Mouse (Mus musculus): ENCODE measurements around the gene Gm11027.
"Not testable (repeated sequence)": the region's sequence is repeated elsewhere in the genome, so short reads cannot be mapped to it uniquely, and the experiment has no call there.

Gm11027 gene

DNA sequence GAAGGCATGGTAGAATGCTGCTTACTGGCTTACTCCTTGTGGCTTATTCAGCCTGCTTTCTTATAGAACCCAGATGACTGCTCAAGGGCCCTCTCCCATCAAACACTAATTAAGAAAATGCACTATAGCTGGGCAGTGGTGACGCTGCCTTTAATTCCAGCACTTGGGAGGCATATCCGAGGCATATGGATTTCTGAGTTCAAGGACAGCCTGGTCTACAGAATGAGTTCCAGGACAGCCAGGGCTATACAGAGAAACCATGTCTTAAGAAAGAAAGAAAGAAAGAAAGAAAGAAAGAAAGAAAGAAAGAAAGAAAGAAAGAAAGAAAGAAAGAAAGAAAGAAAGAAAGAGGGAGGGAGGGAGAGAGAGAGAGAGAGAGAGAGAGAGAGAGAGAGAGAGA, at the start of gene Gm11027:
TSS of gene Gm11027 (plus strand) at position 301 of the 400 bp plus-strand sequence.
- not testable (repeated sequence) for DNase-seq

DNA sequence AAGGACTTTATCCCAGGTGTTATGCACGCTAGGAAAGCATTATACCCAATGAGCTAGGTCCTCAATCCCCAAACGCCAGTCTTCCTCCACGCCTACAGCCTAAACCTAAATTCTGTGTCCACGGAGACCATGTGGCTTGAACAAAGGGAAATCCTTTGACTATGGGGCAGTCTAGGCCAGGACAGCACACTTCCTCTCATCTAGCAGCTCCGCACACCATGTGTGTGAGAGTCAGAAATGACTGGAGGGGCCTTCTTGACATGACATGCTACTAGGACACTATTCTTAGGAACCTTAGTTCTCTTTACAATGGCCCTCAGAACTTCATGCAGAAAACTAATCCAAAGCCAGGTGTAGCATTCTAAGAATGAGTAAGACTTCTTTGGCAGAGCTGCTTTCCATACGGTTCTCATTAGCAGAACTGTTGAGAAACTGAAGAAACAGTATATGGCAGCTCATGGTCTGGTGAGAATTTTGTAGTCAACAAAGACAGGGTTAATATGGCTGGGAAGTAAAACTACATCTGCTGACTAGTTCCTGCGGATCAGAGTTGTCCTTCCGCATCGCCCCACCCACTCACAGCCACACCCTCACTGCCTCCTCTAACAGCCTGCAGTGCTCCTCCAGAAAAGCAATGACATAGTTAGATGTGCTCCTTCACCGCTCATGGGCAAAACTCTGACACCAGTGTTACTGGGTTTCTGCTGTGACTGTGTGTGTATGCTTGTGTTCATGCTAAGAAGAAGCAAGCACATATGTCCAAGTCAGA, 48.7 kb upstream of the Gm11027 start:
- no peak for DNase-seq

DNA sequence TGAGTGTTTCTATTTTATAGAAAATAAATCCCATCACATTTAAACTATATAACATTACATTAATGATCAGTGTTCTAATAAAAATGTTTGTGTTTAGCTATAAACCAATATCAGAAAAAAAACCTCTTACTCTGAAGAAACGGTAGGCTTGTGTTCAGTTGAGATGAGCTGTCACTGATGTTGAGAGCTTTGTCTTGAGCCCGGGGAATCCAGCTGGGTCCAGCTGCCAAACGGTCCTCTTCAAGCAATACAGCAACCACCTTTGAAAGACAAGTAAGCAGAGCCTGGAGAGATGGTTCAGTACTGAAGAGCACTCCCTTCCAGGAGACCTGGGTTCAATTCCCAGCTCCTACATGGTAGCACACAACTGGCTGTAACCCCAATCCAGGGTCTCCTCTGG, 45.7 kb upstream of the Gm11027 start:
- peak; percentile 12 for DNase-seq

DNA sequence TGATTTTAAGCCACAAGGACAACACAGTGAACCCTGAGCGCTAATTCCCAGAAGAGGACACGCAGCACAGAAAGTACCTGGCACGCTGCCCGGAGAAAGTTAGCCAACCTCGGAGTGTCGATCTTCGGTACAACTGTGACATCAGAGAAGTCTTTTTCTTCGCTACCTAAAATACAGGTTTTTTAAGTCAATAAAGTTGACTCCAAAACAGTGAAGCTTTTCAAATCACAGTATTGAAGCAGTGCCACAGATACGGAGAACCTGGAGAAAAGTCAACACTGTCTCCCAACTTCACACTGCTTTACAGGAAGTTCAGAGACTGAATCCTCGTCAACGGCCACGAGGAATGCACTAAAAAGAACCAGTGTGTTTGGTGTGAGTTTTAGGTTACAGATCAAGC, 43.6 kb upstream of the Gm11027 start:
- peak; percentile 86 for DNase-seq

DNA sequence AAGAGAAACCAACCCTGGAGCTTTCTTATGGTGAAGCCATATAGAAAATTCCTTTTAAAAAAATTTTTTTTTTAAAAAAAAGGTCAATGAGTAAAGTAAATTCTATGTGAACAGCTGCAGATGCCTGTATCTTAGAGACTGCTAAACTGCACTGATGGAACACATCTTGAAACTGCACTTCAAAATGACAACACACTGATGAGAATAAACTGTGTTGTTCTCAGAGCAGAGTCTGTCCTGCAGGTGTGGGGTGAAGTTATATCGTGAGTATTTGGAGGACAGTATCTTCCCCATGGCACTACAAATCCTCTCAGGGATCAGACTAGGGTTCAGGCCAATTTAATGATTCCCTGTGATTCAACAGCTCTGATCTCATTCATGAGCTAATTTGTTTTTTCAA, 43.1 kb upstream of the Gm11027 start:
- DNase-seq, result no peak

DNA sequence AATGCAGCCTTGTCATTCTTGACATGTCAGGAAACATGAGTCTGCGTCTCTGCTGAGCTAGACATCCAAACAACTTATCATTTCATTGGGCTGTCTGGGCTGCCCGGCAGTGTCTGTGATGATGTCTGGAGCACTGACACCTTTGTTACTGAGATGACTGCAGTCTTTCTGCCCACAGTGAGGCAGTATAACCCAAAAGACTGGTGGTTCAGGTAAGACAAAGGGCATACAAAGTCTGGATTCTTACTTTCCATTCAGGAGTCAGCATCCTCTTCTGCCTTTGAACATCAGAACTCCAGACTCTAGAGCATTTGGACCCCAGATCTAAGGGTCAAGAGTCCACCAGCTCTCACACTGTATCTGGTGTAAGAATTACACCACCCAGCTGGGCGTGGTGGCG, 39.8 kb upstream of the Gm11027 start:
- no peak for DNase-seq

DNA sequence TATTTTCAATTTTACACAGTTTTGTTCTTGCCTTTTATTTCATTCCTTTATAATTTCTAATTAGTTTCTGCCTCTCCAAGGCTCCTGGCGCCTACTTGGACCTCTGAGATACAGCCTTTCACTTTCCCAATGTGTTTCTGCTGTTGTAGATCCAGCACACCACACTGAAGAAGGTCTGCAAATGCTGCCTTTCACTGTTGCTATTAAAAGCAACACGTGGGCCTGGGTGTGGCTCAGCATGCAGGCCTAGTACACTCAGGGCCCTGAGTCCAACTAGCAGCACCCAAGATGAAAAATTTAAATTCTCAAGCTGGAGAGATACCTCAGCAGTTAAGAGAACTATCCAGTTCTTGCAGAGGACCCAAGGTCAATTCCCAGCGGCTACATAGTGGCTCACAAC, 38.5 kb upstream of the Gm11027 start:
- no peak for DNase-seq

DNA sequence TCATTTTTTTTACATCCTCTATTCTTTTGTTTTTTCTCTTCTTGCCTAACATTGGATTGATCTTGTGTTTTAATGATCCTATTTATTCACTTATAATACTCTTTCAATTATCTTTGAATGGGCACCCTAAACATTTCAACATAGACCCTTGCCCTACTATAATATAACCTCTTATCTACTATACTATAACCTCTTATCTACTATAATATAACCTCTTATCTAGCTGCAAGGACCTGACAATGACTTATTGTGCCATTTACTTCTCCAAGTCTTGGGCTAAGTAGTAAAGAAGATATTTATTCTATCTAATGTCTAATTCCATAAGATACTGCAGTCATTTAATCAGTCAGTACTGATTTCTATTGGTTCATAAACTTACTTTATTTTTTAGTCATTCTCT, 36.8 kb upstream of the Gm11027 start:
- no peak for DNase-seq

DNA sequence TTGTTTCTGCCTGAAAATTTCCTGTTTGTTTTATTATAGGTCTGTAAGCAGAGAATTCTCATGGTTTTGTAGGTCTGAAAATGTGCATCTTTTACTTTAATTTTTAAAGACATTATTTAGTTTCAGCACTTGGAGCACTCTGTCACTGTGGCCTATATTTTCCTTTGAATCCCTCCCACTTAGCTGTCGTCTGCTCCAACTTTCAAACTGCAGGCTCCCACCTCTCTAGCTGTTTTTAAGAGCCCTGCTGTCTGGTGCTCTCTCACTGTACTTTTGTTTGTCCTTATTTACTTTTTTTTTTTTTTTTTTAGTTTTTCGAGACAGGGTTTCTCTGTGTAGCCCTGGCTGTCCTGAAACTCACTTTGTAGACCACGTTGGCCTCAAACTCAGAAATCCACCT, 36.4 kb upstream of the Gm11027 start:
- no peak for DNase-seq

DNA sequence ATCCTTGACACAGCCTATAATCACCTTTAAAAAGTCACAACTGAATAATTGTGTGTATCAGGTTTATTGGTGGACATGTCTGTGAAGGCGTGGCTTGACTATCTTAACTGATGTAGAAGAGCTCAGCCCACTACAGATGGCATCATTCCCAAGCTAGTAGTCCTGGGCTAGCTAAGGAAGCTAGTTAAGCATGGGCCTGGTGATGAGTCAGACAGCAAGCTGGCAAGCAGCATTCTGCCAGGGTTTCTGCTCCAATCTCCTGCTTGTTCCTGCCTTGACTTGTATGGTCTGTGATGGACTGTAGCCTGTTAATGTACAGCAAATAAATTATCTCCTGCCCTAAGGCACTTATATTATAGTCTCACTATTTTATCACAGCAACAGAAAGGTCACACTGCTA, 30.6 kb upstream of the Gm11027 start:
- no peak for DNase-seq

DNA sequence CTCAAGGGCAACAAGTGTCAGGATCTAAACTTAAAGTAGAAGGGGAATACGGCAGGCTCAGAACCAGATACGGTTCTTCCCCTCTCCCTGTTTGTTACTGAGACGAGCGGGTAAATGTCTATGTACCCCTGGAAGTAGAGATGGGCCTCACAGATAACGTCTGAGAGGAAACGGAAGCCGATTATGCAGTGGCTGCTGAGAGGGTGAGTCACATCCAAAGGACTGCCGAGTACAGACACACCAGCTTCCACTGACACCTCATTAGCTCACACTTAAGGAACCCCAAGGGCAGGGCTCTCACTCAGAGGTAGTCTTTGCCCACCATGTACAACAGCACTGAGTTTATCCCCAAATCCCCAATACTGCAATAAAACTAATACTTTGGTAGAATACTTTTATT, 20.5 kb upstream of the Gm11027 start:
- DNase-seq, result no peak

DNA sequence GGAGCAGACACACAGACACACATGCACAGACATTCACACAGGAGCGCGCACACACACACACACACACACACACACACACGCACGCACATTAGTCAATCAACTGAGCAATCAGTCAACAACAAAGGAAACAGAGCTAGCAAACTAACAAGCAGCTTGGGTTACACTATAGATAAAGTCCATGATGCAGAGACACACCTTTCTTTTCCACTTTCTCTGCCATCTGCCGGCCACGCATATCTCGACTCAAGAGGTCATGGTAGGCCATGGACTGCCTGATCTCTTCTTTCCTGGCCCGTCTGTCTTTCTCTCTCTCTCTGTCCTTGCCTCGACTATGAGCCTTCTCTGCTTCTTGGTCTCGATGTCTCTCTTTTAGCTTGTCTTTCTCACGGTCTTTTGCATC, 19.6 kb upstream of the Gm11027 start:
- DNase-seq, result no peak

DNA sequence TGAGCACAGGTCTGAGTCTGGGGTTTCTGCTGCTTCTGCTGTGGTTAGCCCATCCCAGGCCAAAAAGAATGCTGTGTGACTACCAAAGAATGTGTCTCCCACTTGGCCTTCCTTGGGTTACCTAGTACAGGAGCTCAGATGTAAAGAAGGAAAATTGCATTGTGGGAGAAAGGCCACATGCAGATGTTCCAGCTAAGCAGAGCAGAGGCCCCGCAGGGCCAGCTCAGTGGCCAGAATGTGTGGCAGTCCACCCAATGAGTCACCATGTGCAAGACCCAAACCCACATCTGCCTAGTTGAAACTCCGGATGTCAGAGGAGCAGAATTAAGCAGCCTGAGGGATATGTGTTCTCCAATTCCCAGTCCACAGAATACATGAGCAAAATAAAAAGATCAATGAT, 16.9 kb upstream of the Gm11027 start:
- DNase-seq, result no peak

DNA sequence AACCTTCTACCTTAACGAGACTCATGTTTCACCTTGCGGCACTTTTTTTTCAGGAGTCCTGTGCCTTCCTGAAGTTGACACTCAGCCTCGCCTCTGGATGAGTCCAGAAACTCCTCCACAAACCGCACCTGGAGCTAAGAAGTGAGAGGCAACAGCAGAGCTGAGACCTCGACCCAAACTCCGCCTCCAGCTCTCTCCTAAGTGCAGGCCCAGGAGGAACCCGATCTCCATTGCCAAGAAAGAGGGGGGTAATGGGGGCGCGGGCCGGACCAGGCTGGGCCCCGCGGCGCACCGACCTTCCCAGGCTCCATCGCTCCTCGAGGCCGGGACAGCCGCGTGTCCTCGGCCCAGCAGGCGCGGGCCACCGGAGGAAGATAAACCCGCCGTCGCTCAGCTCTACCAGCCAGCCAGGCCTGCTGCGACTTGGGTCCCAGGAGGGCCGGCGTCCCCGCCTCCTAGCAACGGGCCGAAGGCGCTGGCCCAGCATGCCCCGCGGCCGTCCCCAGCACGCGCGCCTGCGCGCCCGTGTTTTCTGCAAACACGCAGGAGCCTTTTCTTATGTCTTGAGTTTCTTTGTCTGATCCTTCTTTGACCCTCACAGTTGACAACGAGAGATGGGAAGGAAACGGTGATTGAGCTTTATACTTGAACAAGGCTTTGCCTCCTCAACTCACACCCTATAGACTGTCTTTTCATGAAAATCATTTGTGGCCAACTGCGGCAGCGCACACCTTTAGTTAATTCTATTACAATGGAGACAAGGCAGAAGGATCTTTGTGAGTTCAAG, 12.4 kb upstream of the Gm11027 start, which contains the start of gene Wdr60:
TSS of gene Wdr60 (minus strand) at position 468 of the 787 bp plus-strand sequence.
- DNase-seq, result peak; percentile 92

DNA sequence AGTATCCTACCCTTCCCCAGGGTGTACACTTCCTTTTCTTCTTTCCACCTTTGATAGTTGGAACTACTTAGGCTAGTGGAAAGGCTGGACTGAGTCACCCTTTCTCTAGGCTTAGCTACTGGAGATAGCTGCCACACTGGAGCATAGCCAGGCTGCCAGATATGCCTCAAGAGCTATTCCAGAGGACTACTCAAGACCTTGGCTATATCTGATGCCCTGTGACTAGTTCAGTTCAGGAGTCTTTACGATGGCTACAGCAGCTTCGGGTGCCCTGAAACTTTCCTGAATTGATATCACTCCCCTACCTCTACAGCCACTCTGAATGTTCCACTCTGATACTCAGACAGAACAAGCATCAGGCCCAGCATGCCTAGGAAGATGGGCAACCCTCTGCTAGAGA, 10.4 kb upstream of the Gm11027 start:
- no peak for DNase-seq

DNA sequence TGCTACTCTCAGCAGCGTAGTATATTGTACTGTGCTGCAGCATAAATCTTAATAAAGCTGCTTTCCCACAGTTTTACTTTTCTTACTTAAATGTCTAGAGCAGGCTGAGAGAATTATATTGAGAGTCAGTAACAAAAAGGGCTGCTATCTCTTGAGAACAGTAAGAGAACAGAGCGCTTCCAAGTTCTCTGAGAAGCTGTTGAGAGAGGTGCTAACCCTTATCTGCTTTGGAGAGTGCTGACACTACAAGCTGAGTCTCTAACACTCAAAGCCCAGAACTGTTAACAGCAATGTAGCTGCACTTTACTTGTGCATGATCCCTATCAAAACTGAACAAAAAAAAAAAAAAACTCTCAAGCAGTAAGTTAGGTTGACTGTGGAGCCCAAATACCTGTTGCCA, 9.9 kb upstream of the Gm11027 start:
- no peak for DNase-seq

DNA sequence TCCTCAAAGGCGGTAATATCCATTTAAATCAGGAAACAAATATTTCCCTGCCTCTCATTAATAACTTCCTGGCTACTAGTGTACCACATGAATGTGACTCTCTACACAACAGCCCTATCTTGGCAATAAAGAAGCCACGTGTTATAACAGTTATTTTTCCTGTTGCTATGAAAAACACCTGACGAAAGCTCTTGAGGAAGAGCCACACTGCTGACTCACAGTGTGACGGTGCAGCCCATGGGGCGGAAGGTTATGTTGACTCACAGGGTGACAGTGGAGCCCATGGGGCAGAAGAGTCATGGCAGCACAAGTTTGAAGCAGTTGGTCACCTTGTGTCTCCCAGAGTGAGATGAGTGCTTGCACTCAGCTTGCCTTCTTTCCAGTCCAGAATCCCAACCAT, 5.7 kb upstream of the Gm11027 start:
- no peak for DNase-seq

DNA sequence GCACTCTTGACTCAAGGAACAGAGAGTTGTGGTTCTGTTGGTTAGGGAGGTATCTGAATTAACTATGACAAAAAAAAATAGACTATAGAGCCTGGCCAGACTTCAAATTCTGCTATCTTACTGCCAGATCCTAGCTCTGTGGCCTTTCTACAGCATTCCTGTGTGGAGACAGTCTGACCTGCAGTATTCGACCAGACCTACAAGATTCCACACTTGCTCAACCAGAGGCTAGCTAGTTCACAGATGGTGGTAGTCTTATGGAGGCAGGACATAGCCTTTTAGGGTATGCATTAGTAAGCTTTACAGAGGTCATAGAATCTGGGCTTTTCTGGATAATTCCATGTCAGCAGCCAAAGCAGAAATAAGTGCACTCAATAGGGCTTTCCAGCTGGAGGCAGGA, 4.6 kb upstream of the Gm11027 start:
- DNase-seq, result no peak

DNA sequence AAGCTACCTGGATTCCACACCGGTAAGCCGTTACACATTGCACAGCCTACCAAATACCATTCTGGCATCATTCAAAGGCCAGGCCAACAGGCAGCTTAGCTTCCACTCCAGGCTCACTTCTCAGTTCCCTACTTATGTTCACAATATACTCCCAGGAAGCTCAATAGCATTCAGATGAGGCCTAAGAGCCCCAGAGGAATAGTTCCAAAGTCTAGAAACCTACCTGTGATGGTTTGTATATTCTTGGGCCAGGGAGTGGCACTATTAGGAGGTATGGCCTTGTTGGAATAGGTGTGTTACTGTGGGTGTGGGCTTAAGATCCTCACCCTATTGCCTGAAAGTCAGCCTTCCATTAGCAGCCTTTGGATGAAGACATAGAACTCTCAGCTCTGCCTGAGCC, 4.1 kb upstream of the Gm11027 start:
- no peak for DNase-seq

DNA sequence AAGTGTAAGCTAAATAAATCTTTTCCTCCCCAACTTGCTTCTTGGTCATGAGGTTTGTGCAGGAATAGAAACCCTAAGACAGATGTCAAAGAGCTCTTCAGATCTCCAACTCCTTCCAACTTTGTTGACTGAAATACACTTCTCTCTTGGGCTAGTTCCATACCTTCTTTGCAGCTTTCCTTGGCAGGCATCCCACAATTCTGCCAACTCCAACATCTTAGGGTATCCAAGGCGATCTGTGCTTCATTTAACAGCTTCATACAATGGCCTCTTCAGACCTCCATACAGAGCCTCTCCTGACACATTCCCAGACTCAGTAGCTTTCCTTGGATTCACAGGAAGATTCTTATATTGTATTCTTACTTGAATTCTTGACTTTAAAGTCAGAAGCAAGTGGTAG, 1.5 kb upstream of the Gm11027 start:
- DNase-seq, result no peak

DNA sequence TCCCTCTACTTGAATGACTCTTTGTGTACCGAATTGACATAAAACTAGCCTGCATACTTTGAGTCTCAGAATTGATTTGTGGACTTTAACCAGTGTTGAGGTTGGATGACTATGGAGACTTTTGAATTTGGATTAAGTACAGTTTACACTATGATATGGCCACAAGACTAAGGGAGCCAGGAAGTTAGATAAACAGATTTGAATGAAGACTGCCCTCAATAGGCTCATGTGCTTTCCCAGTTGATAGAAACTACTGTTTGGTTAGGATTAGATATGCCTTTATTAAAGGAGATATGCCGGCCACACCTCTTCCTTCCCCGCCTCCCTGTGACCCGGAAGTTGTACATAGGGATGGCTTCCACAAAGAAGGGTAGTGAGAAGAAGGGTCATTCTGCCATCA, 445 bp downstream of the Gm11027 start:
- DNase-seq, result no peak

DNA sequence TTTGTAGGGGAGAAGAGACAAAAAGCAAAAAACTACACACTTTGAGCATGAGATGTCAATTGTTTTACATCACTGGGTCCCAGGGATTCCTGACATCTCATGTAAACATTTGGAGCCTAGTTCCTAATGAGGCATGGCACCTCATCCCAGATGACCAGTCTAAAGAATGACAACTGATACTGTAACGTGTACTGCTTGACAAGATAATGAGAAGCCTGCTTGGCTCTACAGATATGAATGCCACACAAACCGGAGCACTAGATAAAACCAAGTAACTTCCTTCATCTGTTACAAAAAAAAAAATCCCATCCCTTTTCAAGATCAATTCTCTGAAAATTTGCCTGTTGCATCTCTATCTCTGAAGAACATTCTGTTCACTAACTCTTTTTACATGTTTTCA, 1.8 kb downstream of the Gm11027 start:
- no peak for DNase-seq

DNA sequence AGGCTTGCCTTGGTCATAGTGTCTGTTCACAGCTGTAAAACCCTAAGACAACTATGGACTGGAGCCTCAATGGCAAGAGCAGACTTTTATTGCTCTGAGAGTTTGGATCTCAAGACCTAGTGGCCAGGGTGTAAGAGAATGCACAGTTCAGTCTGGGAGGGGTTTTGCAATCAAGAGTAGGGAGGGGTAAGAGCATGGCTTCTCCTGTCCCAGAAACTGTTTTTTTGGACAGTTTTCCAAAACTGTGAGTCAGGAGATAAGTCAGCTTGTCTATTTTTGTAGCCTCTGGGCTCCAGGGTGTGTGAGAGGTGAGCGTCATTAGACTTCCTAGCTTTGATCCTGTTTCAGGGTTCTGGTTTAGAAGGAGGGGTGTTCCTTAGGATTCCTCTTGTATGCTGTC, 3.4 kb downstream of the Gm11027 start:
- no peak for DNase-seq

DNA sequence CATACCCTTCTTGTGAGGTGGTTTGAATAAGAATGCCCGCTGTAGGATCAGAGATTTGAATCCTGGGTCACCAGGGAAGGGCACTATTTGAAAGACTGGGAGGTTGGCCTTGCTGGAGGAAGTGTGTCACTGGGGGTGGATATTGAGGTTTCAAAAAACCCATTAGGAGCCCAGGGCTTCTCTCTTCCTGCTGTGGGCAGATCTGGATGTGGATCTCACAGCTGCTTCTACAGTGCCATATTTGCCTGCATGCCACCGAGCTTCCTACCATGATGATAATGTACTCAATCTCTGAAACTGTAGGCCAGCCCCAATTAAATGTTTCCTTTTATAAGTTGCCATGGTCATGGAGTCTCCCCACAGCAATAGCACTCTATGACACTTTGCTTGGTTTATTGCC, 4.0 kb downstream of the Gm11027 start:
- no peak for DNase-seq

Measured in lung, postnatal 10 days (tissue).